ENCODE assay signal across 17 mouse cellular contexts in the genomic region with DNA sequence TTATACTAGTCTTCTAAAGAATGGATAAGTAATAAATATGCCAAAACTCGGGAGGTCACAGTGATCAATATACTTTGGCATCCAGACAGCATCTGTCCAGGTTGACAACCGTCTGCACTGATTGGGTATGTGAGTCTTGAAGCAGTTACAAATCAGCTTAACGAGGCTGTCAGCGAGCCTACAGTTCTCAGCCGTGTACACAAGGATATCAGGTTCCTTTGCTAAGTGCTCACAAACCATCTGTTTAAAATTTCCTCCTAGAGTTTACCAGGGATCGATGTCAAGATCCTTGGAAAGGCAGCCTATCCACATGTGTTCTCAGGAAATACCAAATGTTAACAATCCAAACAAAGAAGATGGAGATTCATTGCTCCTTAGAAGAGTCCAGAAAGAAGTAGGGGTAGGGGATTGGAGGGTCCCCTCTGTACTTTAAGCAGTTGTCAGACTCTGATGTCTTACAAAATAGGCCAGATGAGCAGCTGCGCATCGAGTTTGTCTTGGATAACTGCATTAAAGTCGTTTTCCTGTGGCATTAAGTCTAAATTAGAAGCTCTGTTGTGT. TPM values are rescaled to one million over a fixed set of nuclear protein-coding genes. Genes with fewer than 3 reads are reported as not detected.
DNase-seq lines count a peak whose midpoint lies in the region; ATAC-seq lines count a peak whose summit lies in the region.
"Had no signal": no experiment of that assay in that cellular context is flagged by ENCODE, and none has a peak within 500 bp of the region (broad histone marks: within the 10 kb centered on the region; RNA-seq: fewer than 3 reads in every experiment).

No protein-coding gene starts in this region.

- H3K9me3 ChIP-seq in kidney, embryonic 14.5 days (ENCODE audit: control insufficient read depth, low read length) = no peaks in the 10 kb centered on the region
- no peaks in the 10 kb centered on the region for H3K9me3 ChIP-seq in embryonic facial prominence, embryonic 14.5 days (ENCODE audit: control insufficient read depth, low read length)
- no peaks in the 10 kb centered on the region for H3K9me3 ChIP-seq in limb, embryonic 15.5 days
- H3K9me3 ChIP-seq in midbrain, embryonic 14.5 days (ENCODE audit: control insufficient read depth, low read length) = no peaks in the 10 kb centered on the region
- H3K9me3 ChIP-seq: G1E; midbrain, embryonic 13.5 days had no signal

- H3K9ac ChIP-seq in kidney, embryonic 14.5 days (ENCODE audit: low read depth, low read length) = no peak overlapping the region
- no peak overlapping the region for H3K9ac ChIP-seq in embryonic facial prominence, embryonic 14.5 days (ENCODE audit: low read depth, low read length)
- no peak overlapping the region for H3K9ac ChIP-seq in limb, embryonic 15.5 days
- no peak overlapping the region for H3K9ac ChIP-seq in midbrain, embryonic 14.5 days (replicated peaks; ENCODE audit: low read length)
- H3K9ac ChIP-seq: liver, postnatal 0 days; midbrain, embryonic 13.5 days had no signal

- no peaks in the 10 kb centered on the region for H3K4me1 ChIP-seq in kidney, embryonic 14.5 days (ENCODE audit: control insufficient read depth, insufficient read depth, low read length)
- peaks cover 14% of the 10 kb centered on the region; the same call in 1 of the 2 replicates for H3K4me1 ChIP-seq in embryonic facial prominence, embryonic 14.5 days (ENCODE audit: control insufficient read depth, insufficient read depth, low read length)
- H3K4me1 ChIP-seq in limb, embryonic 15.5 days = peaks cover 7% of the 10 kb centered on the region; the same call in 1 of the 2 replicates
- H3K4me1 ChIP-seq in midbrain, embryonic 14.5 days (ENCODE audit: control insufficient read depth, insufficient read depth, low read length) = no peaks in the 10 kb centered on the region
- H3K4me1 ChIP-seq: midbrain, embryonic 13.5 days had no signal

- H3K4me3 ChIP-seq in kidney, embryonic 14.5 days (ENCODE audit: low read length) = no peak overlapping the region
- H3K4me3 ChIP-seq in embryonic facial prominence, embryonic 14.5 days (ENCODE audit: low read depth, low read length) = no peak overlapping the region
- H3K4me3 ChIP-seq in limb, embryonic 15.5 days = no peak overlapping the region
- H3K4me3 ChIP-seq in midbrain, embryonic 14.5 days (replicated peaks; ENCODE audit: low read depth, low read length) = no peak overlapping the region
- H3K4me3 ChIP-seq: midbrain, embryonic 13.5 days had no signal

- no peak for DNase-seq in kidney, postnatal 10 days
- DNase-seq in embryo, embryonic 10.5 days (ENCODE audit: low spot score) = peak; percentile 80
- DNase-seq in embryonic facial prominence, embryonic 14.5 days (ENCODE audit: low spot score) = peak; percentile 84
- no peak for DNase-seq in heart, adult 18-20 months
- DNase-seq in frontal cortex, postnatal 14 days (ENCODE audit: low spot score in 2 of 2) = no peak
- no peak for DNase-seq in midbrain, embryonic 14.5 days
- DNase-seq: adrenal gland, postnatal 14 days; cerebellum, adult 9-11 months; kidney, adult 8-10 months; liver, postnatal 0 days; lung, postnatal 36 days; spleen, adult 18-20 months had no signal

- 5% methylated on average over 9 of the region's 9 CpGs for WGBS in kidney, embryonic 14.5 days
- 8% methylated on average over 9 of the region's 9 CpGs for WGBS in embryonic facial prominence, embryonic 14.5 days
- WGBS in limb, embryonic 15.5 days = 13% methylated on average over 9 of the region's 9 CpGs
- 64% methylated on average over 9 of the region's 9 CpGs for WGBS in midbrain, embryonic 14.5 days

- no peaks in the 10 kb centered on the region for H3K27me3 ChIP-seq in kidney, embryonic 14.5 days (ENCODE audit: control insufficient read depth, insufficient read depth, low read length)
- no peaks in the 10 kb centered on the region for H3K27me3 ChIP-seq in embryonic facial prominence, embryonic 14.5 days (replicated peaks; ENCODE audit: control insufficient read depth, insufficient read depth, low read length)
- H3K27me3 ChIP-seq in limb, embryonic 15.5 days = no peaks in the 10 kb centered on the region
- H3K27me3 ChIP-seq in midbrain, embryonic 14.5 days (ENCODE audit: control insufficient read depth, insufficient read depth, low read length) = no peaks in the 10 kb centered on the region
- H3K27me3 ChIP-seq: midbrain, embryonic 13.5 days had no signal

- no peak overlapping the region for H3K4me2 ChIP-seq in kidney, embryonic 14.5 days (replicated peaks; ENCODE audit: low read depth, low read length)
- peak overlapping the region; percentile 23; the same call in 1 of the 2 replicates for H3K4me2 ChIP-seq in embryonic facial prominence, embryonic 14.5 days (ENCODE audit: low read depth, low read length)
- H3K4me2 ChIP-seq in limb, embryonic 15.5 days = peak overlapping the region; percentile 2; the same call in 1 of the 2 replicates
- H3K4me2 ChIP-seq in midbrain, embryonic 14.5 days (ENCODE audit: low read length) = no peak overlapping the region
- H3K4me2 ChIP-seq: midbrain, embryonic 13.5 days had no signal

- H3K27ac ChIP-seq in kidney, embryonic 14.5 days (ENCODE audit: low read depth, low read length) = no peak overlapping the region
- peak overlapping the region; percentile 22 for H3K27ac ChIP-seq in embryonic facial prominence, embryonic 14.5 days (replicated peaks; ENCODE audit: low read depth, low read length)
- no peak overlapping the region for H3K27ac ChIP-seq in limb, embryonic 15.5 days
- H3K27ac ChIP-seq in midbrain, embryonic 14.5 days (replicated peaks; ENCODE audit: low read depth, low read length) = no peak overlapping the region
- H3K27ac ChIP-seq: midbrain, embryonic 13.5 days had no signal

- peak; percentile 88 for ATAC-seq in kidney, embryonic 14.5 days (ENCODE audit: low FRiP score, low TSS enrichment)
- peak; percentile 91 for ATAC-seq in embryonic facial prominence, embryonic 14.5 days (ENCODE audit: low read depth)
- ATAC-seq in limb, embryonic 15.5 days (ENCODE audit: insufficient number of reproducible peaks, low FRiP score, low TSS enrichment, low read depth) = no peak
- ATAC-seq in midbrain, embryonic 14.5 days (ENCODE audit: low FRiP score, low TSS enrichment) = no peak
- ATAC-seq: liver, postnatal 0 days; midbrain, embryonic 13.5 days had no signal

- H3K36me3 ChIP-seq in kidney, embryonic 14.5 days (ENCODE audit: control insufficient read depth, insufficient read depth, low read length) = no peaks in the 10 kb centered on the region
- no peaks in the 10 kb centered on the region for H3K36me3 ChIP-seq in embryonic facial prominence, embryonic 14.5 days (ENCODE audit: control insufficient read depth, insufficient read depth, low read length)
- H3K36me3 ChIP-seq in limb, embryonic 15.5 days = no peaks in the 10 kb centered on the region
- no peaks in the 10 kb centered on the region for H3K36me3 ChIP-seq in midbrain, embryonic 14.5 days (ENCODE audit: control insufficient read depth, insufficient read depth, low read length)
- H3K36me3 ChIP-seq: G1E; midbrain, embryonic 13.5 days had no signal

RNA-seq across cellular contexts. Expression of gene M1ap, which starts 40.8 kb away (rescaled TPM):
- polyA plus RNA-seq in kidney, embryonic 14.5 days (2014; fragmentation: Nextera tagmentation; extraction: Ambion mirVana) = 0.28 and 0.77 TPM in 2 replicates
- polyA plus RNA-seq in embryonic facial prominence, embryonic 14.5 days (2014; fragmentation: Nextera tagmentation; extraction: Ambion mirVana) = 0.28 and 0.65 TPM in 2 replicates
- polyA plus RNA-seq in limb, embryonic 15.5 days (2015; fragmentation: Nextera tagmentation; extraction: Ambion mirVana) = 0.70 and 0.86 TPM in 2 replicates
- total RNA-seq in heart, adult 18-20 months (2021) = under 1 TPM in 1 of 2 experiments, not detected in 1; 0.36 TPM
- 0.28 TPM in 1 of 2 replicates, not detected in the other for polyA plus RNA-seq in midbrain, embryonic 14.5 days (2014; fragmentation: Nextera tagmentation; extraction: Ambion mirVana)
- total RNA-seq: adrenal gland, postnatal 14 days had no signal
- polyA plus RNA-seq: midbrain, embryonic 13.5 days; neural tube, embryonic 11.5 days had no signal

RNA-seq across cellular contexts. Expression of gene Dok1, which starts 45.8 kb away (rescaled TPM):
- 8.8 and 11.8 TPM in 2 replicates for polyA plus RNA-seq in kidney, embryonic 14.5 days (2014; fragmentation: Nextera tagmentation; extraction: Ambion mirVana)
- polyA plus RNA-seq in embryonic facial prominence, embryonic 14.5 days (2014; fragmentation: Nextera tagmentation; extraction: Ambion mirVana) = 6.7 and 8.7 TPM in 2 replicates
- polyA plus RNA-seq in limb, embryonic 15.5 days (2015; fragmentation: Nextera tagmentation; extraction: Ambion mirVana) = 13.1 and 15.7 TPM in 2 replicates
- total RNA-seq in heart, adult 18-20 months (2021) = 1 to 10 TPM; 2.7 to 4.7 TPM
- 1.7 TPM in 2 replicates for polyA plus RNA-seq in midbrain, embryonic 14.5 days (2014; fragmentation: Nextera tagmentation; extraction: Ambion mirVana)

RNA-seq across cellular contexts. Expression of gene Loxl3, which starts 46.5 kb away (rescaled TPM):
- polyA plus RNA-seq in kidney, embryonic 14.5 days (2014; fragmentation: Nextera tagmentation; extraction: Ambion mirVana) = 12.0 and 14.3 TPM in 2 replicates
- polyA plus RNA-seq in embryonic facial prominence, embryonic 14.5 days (2014; fragmentation: Nextera tagmentation; extraction: Ambion mirVana) = 19.7 and 21.4 TPM in 2 replicates
- polyA plus RNA-seq in limb, embryonic 15.5 days (2015; fragmentation: Nextera tagmentation; extraction: Ambion mirVana) = 31.2 and 34.9 TPM in 2 replicates
- total RNA-seq in heart, adult 18-20 months (2021) = 1 to 10 TPM; 1.7 to 2.3 TPM
- 3.1 and 5.5 TPM in 2 replicates for polyA plus RNA-seq in midbrain, embryonic 14.5 days (2014; fragmentation: Nextera tagmentation; extraction: Ambion mirVana)

RNA-seq across cellular contexts. Expression of gene Sema4f, which starts 47.9 kb away (rescaled TPM):
- polyA plus RNA-seq in kidney, embryonic 14.5 days (2014; fragmentation: Nextera tagmentation; extraction: Ambion mirVana) = 0.57 and 0.87 TPM in 2 replicates
- 2.1 and 3.5 TPM in 2 replicates for polyA plus RNA-seq in embryonic facial prominence, embryonic 14.5 days (2014; fragmentation: Nextera tagmentation; extraction: Ambion mirVana)
- polyA plus RNA-seq in limb, embryonic 15.5 days (2015; fragmentation: Nextera tagmentation; extraction: Ambion mirVana) = 1.5 and 2.1 TPM in 2 replicates
- total RNA-seq in heart, adult 18-20 months (2021) = under 1 TPM; 0.12 to 0.15 TPM
- 11.3 and 11.5 TPM in 2 replicates for polyA plus RNA-seq in midbrain, embryonic 14.5 days (2014; fragmentation: Nextera tagmentation; extraction: Ambion mirVana)
- polyA plus RNA-seq: G1E had no signal

Comparison
In these comparisons a context has a peak if more than half of its experiments do, and no peak if none do; other contexts are left out.
1. ATAC-seq: peak in kidney, embryonic 14.5 days (single experiment) and embryonic facial prominence, embryonic 14.5 days (single experiment); none in limb, embryonic 15.5 days (single experiment) and midbrain, embryonic 14.5 days (single experiment).
2. H3K4me2 ChIP-seq: peak in embryonic facial prominence, embryonic 14.5 days (single experiment) and limb, embryonic 15.5 days (single experiment); none in kidney, embryonic 14.5 days (single experiment) and midbrain, embryonic 14.5 days (single experiment).
3. DNase-seq: peak in embryo, embryonic 10.5 days (single experiment) and embryonic facial prominence, embryonic 14.5 days (single experiment); none in kidney, postnatal 10 days (single experiment), heart, adult 18-20 months (0 of 2), frontal cortex, postnatal 14 days (0 of 2) and midbrain, embryonic 14.5 days (single experiment).